Mouse (Mus musculus) liver, postnatal 0 days (tissue): ENCODE data around the gene Bco2.

Experiments
- CTCF ChIP-seq: sonication (generic); IDR thresholded peaks from 2 replicates; pipeline ENCODE4 v1.5.1; 2016; ENCODE audit warnings: antibody characterized with exemption, low read depth
- EP300 ChIP-seq: IDR thresholded peaks from 2 replicates; pipeline ENCODE4 v1.6.1; 2016; ENCODE audit warnings: antibody characterized with exemption, low read depth, mild to moderate bottlenecking

- peak; percentile 94 for TF ChIP-seq CTCF
- TF ChIP-seq EP300: no peak
These were observed 26.6 kb downstream of the Bco2 start, which contains the start of gene Pts for GRCm38 (mm10) chr9:50528293-50528892.
